Mouse (Mus musculus): Measurements from ENCODE around the gene Olfr1122.
"Not testable (repeated sequence)": the region's sequence is repeated elsewhere in the genome, so short reads cannot be mapped to it uniquely, and the experiment has no call there.

The Olfr1122 gene

GRCm38 (mm10) chr2:87385549-87385948, at the start of gene Olfr1122:
Olfr1122 (plus strand) TSS chr2:87385849.
- DNase-seq, result no peak

GRCm38 (mm10) chr2:87354515-87354914, 31.1 kb upstream of the Olfr1122 start, which contains the start of gene Olfr1120:
Olfr1120 (plus strand) TSS chr2:87354815.
- DNase-seq, result no peak

DNA sequence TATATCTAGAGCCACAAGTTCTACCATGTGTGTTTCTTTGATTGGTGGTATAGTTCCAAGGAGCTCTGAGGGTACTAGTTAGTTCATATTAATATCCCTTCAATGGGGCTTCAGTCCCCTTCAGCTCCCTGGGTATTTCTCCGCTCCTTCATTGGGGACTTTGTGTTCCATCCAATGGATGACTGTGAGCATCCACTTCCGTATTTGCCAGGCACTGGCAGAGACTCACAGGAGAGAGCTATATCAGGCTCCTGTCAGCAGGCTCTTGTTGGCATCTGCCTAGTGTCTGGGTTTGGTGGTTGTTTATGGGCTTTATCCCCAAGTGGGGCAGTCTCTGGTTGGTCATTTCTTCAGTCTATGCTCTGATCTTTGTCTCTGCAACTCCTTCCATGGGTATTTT, 25.5 kb upstream of the Olfr1122 start:
- not testable (repeated sequence) for DNase-seq

GRCm38 (mm10) chr2:87369595-87369994, 16.1 kb upstream of the Olfr1122 start, which contains the start of gene Olfr1121:
Olfr1121 (plus strand) TSS chr2:87369895.
- no peak for DNase-seq

- no peak for DNase-seq
Observed at GRCm38 (mm10) chr2:87371726-87372125, 13.9 kb upstream of the Olfr1122 start.

GRCm38 (mm10) chr2:87383935-87384334, 1.7 kb upstream of the Olfr1122 start:
- no peak for DNase-seq

GRCm38 (mm10) chr2:87393605-87394004, 8.0 kb downstream of the Olfr1122 start:
- DNase-seq, result not testable (repeated sequence)

GRCm38 (mm10) chr2:87394686-87395085, 9.0 kb downstream of the Olfr1122 start:
- not testable (repeated sequence) for DNase-seq

GRCm38 (mm10) chr2:87416335-87416734, 30.7 kb downstream of the Olfr1122 start, which contains the start of gene Olfr1123:
Olfr1123 (plus strand) TSS chr2:87416635.
- DNase-seq, result no peak

GRCm38 (mm10) chr2:87429975-87430374, 44.3 kb downstream of the Olfr1122 start, which contains the start of gene Olfr1124:
Olfr1124 (plus strand) TSS chr2:87430275.
- no peak for DNase-seq

GRCm38 (mm10) chr2:87437731-87438130, 52.1 kb downstream of the Olfr1122 start:
- no peak for DNase-seq

Data from lung, postnatal 14 days (tissue).